Mouse (Mus musculus) thymus, postnatal 0 days (tissue): ENCODE results near the gene Ext2. TPM values are rescaled to one million over a fixed set of nuclear protein-coding genes. Genes with fewer than 3 reads are reported as not detected.

Experiments used
- DNase-seq: peaks from one replicate; pipeline ENCODE4 v3.0.0-alpha.2; 2015; ENCODE audit warnings: low spot score
- polyA plus RNA-seq: library from polyadenylated mRNA; unstranded; fragments of >200 nt; fragmentation: Nextera tagmentation; extraction: Ambion mirVana; gene quantifications from 2 replicates; pipeline ENCODE4 v1.2.1, GENCODE M21; 2015

Gene Ext2
- polyA plus RNA-seq, 1 experiment from 2014 or later = 49.5 TPM

DNA sequence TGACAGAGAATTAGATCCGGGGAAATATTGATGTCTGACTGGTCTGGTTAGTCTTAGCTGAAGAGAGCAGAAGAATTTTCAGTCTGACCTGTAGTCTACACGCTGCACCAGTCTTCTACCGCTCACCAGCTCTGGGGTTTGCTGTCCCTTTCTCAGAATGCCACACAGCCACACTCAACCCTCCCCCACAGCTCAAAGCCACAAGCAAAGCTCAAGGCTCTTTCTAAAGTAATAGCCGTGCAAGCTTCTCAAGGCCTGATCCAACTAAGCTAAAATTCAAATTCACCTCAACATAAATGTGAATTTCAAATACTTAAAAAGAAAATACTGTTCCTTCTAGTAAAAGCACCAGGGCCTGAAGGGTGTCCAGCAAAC, 45.3 kb downstream of the Ext2 start:
- no peak for DNase-seq

DNA sequence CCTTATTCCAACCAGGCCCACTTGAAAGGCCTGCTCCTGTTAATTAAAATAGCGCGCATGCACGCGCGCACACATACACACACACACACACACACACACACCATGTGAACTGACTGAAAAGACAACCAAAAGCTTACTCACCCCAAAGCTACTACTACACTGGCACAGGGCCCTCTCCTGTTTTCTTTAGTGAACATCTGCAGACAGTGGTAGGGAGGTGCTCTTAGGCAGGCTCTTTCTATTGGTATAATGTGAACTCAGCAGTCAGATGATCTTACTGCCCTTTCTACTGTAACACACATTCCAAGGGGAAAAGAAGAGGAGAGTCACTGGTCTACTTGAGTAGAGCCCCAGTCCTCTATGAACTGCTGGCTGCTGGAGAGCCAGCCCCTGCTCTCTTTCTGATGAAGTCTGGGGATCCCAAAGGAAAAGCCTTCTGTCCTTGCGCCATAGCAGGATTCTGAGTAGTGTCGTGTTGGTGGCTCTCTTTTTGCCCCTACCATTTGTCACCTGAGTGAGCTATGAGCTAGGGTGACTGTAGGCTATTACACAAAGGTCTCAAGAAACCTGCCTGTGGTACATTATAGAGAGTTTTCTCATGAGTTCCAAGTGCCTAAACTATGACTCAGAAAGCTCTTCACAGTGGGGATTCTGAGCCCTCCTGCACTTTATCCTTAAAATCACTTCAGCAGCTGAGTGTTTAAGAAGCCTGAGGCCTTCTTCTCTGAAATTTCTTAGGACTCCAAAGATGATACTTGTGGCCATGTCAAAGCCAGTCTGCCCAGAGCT, 45.9 kb downstream of the Ext2 start:
- DNase-seq = no peak

GRCm38 (mm10) chr2:93775431-93775830, 46.9 kb downstream of the Ext2 start:
- no peak for DNase-seq

- DNase-seq = no peak
These were observed 47.4 kb downstream of the Ext2 start for GRCm38 (mm10) chr2:93774946-93775345.

DNA sequence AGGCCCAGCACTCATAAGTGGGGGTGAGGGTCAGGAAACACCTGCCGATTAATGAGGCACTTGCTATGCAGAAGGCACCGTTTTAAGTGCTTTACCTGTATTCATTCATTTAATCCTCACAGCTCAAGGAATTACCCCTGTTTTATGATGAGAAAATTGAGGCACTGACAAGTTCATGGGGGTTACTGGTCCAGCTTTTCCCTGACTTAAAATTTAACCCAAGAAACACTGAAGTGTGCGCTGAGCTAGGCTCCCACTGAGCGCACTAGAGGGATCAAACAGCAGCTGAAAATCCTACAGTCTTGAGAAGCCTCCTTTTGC, 49.6 kb downstream of the Ext2 start:
- no peak for DNase-seq

DNA sequence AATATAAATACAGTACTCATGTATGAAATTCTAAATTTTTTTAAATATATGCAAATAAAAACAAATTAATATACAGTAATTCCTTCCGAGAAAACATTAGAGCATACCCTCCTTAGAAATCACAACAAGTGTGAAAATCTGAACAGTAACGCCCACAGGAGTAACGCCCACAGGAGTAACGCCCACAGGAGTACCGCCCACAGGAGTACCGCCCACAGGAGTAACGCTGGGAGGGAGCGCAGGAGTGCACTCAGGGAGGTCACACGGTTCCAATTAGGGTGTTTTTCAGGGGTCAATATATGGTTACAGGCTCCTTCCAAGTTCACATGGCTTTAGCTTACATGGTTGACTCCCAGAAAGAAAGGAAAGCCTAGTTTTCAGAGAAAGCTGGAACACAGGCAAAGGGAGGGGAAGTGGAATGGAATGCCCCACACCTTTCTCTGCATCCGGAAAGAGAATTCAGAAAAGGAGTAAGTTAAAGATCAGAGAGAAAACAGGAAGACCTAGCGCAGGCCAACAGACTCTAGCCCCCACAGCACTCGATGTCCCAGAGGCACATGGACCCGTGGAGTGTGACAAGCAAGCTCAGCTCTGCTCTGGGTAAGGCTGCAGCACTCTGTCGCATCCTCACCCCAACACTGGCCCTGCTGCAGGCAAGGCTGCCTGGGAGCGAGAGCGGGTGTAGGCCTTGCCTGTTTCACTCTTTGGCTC, 50.2 kb downstream of the Ext2 start:
- no peak for DNase-seq

DNA sequence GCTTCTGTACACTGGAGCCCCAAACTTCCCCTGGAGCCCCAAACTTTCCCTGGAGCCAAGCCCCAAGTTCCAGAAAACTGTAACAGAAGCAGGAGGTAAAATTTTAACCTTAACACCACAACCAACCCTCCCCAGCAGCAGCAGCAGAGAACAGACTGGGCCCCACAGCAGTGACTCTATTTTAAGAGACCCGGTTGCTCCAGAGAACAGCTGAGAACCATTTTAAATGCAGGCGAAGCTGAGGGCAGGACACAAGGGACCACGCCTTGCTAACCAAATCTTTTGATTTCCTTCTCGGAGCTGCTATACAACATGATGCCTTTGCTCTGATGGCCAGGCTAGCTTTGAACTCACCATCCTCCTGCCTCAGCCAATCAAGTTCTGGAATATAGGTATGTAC, 51.5 kb downstream of the Ext2 start:
- no peak for DNase-seq

- DNase-seq = no peak
These were observed 52.5 kb downstream of the Ext2 start for GRCm38 (mm10) chr2:93769875-93770274.

GRCm38 (mm10) chr2:93765721-93766120, 56.6 kb downstream of the Ext2 start:
- no peak for DNase-seq

GRCm38 (mm10) chr2:93764211-93764610, 58.2 kb downstream of the Ext2 start:
- no peak for DNase-seq

DNA sequence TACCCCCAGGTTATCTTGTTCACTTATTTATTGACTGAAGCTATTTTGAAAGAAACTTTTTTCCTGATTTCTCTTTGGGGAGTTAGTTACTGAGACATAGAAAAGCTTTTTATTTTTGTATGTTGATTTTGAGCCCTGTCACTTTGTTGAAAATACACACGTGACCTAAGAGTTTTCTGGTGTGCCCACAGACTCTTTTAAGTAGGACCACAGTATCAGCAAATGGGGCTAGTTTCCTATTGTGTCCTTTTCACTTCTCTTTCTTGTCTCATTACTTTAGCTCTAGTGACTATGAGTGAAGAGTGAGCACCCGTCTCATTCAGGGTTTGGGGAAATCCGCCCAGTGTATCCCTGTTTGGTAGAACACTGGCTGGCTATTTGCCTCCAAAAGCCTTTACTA, 62.0 kb downstream of the Ext2 start:
- no peak for DNase-seq

GRCm38 (mm10) chr2:93759173-93759572, 63.2 kb downstream of the Ext2 start:
- DNase-seq = peak; percentile 25

GRCm38 (mm10) chr2:93758298-93758697, 64.1 kb downstream of the Ext2 start:
- DNase-seq = no peak

- no peak for DNase-seq
These were observed 68.0 kb downstream of the Ext2 start for GRCm38 (mm10) chr2:93754366-93754765.

GRCm38 (mm10) chr2:93753147-93753758, 69.1 kb downstream of the Ext2 start:
- no peak for DNase-seq

DNA sequence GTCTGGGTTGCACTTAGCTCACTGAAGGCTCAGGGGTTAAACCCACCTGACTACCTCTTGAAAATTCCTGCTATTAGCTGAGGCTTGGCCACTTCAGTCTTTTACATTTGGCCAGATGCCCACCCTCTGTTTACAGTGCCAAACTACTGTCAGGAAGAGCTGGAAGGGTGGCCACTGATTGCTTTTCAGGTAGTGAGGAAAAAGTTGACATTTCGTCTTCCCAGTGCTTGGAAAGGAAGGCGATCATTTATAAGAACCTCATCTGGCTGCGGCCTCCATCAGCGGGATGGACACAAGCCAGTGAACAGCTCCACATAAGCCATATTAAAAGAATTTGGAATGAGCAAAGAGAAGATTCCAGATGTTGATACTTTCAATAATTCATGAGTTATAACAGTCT, 72.7 kb downstream of the Ext2 start:
- DNase-seq = no peak

DNA sequence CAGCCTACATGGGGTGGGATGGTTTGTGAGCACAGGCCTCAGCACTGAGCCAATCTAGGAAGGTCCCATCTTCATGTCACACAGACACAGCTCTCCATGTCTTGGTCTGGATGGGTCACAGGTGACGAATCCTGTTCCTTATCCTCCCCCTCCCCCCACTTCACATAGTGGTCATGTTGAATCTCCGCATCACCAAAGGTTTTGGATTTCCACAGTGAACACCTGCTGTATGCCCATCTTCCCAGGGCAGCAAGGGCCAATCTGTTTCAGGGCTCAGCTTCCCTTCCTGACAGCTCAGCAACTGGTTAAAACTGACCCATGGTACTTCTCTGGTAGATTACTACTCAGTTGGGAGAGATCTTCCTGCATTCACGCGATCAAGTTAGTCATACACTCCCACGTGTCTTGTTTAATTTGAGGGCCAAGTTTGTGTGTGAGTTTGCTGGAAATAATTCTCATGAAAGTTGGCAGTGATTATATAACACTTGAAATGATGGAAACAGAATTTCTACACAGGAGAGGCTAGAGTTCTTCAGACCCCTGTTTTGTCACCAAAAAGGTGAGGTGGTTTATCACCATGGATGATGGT, 74.7 kb downstream of the Ext2 start:
- DNase-seq = no peak

GRCm38 (mm10) chr2:93746620-93747019, 75.7 kb downstream of the Ext2 start:
- DNase-seq = peak; percentile 7

DNA sequence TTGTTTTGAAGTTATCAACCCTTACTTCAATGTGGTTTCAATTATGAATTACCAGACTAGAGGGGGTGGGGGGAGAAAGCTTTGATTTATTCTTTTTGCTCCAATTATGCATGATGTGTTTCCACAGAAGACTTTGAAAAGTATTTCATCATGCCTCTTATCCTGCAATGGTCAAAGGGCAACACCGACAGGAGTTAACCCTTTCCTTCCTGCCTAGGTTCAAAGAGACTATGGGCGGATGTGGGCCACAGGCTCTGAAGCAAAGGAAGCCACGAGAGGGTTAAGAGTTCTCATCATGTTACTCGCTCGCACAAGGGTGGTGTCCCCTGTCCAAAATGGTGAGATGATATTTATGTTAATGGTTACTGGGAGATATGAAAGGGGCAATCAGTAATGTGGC, 76.2 kb downstream of the Ext2 start:
- peak; percentile 38 for DNase-seq

GRCm38 (mm10) chr2:93745741-93746140, 76.6 kb downstream of the Ext2 start:
- DNase-seq = no peak

- no peak for DNase-seq
These were observed 77.8 kb downstream of the Ext2 start for GRCm38 (mm10) chr2:93744346-93745229.
